Mouse (Mus musculus): ENCODE results near the gene Fxyd7. TPM values are rescaled to one million over a fixed set of nuclear protein-coding genes. Genes with fewer than 3 reads are reported as not detected.

Fxyd7 gene
- total RNA-seq, 2 experiments from 2014 or later: 326 to 365 TPM

DNA sequence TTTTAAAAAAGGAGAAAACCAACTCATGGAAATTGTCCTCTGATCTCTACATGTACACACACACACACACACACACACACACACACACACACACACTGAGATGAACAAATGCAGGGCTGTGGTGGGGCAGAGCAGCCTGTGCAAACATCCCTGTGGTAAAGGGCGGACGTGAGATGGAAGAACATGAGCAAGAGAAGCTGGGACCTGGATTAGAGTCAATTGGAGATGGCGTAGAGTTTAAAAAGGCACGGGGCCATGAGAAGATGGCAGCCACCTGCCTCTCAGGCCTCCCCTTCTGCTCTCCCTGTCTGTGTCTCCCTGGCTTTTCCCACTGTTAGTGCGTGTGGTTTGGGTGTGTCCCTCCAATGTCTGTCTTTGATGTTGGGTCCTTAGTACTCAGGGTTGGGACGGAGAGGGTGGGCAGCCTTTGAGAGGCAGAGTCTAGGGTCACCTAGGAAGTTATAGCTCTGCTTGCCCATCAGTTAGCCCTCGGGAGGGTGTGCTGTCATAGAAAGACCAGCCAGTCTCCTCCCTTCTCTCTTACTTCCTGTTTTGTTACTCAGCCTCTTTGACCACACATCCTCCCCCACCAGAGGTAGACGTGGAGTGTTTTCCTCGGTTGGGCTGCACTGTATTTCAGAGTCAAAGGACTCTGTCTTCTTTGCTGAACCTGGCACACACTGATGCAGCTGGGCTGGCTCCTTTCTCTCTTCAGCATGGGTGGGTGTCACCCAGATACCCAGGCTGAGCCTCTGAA is 17.7 kb downstream of the Fxyd7 start:
- intact Hi-C loops (cut with DNase I): no loop called here

DNA sequence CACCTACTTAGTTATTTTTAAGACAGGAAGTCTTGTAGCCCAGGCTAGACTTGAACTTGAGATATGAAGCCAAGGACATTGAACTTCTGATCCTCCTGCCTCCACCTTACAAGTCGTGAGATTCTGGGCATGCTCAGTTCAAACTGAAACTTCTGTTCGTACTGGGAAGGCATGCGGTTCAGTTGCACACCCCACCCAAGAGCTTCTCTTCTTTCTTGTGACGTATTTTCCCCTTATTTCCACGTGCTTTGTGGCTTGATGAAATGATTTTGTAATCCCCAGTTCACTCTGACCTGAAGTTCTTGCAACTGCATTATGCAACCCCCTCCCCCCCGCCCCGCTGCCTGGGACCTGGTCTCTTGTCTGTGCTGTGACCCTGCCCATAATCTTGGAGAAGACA is 19.5 kb downstream of the Fxyd7 start:
- intact Hi-C loops (cut with DNase I): no loop called here
- no peak for DNase-seq (ENCODE audit: low spot score in 2 of 2)

More for the DNA sequence above, 17.7 kb downstream of the Fxyd7 start:
- no peak for DNase-seq (ENCODE audit: low spot score in 2 of 2)

DNA sequence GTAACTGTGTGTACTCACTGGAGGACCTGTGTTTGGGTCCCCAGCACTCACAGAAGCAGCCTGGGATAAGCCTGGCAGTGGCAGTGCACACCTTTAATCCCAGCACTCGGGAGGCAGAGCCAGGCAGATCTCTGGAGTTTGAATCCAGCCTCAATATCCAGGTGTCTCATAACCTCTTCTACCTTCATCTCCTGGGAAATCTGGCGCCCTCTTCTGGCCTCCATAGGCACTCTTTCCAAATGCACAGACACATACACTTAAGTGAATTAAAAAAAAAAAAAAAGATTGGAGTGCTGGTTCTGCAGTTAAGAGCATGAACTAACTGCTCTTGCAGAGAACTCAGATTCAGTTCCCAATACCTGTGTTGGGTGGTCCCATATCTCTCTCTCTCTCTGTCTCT is 20.6 kb downstream of the Fxyd7 start:
- no peak for DNase-seq (ENCODE audit: low spot score in 2 of 2)
- intact Hi-C loops (cut with DNase I): no loop called here

DNA sequence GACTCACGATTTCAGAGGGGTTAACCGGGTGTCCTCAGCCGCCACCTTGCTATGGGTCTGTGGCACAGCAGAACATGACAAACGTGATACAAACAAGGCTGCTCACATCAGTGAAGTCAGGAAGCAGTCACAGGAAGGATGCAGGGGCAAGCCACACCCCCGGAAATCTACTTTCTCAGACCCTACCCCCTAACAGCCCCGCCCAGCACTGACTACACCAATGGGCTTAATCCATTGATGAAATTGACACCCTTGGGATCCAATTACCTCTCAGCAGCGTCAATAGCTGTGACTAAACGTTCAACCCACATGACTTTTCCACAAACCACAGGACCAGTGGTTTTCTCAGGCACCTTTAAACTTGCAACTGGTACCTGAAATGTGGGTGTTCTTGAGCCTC is 22.7 kb downstream of the Fxyd7 start:
- no peak for DNase-seq (ENCODE audit: low spot score in 2 of 2)
- intact Hi-C loops (cut with DNase I): no loop called here

DNA sequence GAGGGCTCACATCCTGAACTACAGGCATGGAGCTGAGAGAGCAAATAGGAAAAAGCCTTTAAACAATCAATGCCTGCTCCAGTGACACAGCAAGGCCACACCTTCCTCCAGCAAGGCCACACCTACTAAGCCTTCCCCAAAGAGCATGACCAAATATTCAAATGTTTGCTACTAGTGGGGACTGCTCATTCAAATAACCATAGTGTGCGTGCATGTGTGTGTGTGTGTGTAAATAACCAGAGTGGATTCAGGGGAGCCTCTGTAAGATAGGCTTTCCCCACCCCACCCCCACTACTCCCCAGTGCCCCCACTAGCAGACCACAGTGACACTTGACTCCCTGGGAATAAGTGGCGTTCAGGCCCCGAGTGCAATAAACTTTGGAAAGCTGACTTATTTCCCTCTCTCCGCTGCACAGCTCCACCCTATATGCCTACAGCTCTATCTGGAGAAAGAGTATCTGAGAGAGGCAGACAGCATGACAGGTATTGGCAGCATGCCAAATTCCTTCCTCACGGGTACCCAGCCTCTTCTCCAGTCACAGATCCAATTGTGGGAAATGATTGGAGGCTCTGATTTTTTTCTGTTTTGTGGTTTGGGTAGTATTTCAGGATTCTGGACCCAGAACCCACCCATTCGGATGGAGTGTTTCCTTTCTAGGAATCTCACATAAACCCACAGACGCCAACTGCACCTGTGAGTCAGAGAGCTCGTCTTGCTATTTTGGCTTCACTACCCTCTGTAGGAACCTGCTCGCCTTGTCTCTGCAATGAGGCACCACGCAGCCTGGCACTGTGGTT is 34.0 kb downstream of the Fxyd7 start:
- peak; percentile 73 to 84 for DNase-seq (ENCODE audit: low spot score in 2 of 2)
- intact Hi-C loops (cut with DNase I): loop anchor here (5.0 kb wide), 1 partner anchor 45 kb away; the partner anchor contains the start of genes Fam187b and Lsr

DNA sequence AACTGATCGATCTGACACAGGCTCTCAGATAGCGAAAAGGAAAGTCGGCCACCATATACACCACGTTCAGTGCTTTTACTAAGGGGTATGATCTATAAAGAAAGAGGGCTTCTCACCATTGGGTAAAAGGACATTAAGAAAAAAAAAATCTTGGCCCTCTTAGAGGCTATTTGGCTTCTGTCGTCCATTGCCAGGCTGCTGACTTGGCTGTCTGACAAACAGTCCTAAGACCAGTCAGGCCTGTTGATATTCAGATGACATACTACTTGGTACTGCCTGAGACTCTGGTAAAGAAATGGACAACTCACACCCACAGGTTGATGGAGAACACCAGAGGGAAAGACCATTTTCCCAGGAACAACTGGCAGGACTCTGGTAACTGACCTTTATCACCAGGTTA is 38.3 kb downstream of the Fxyd7 start:
- intact Hi-C loops (cut with DNase I): no loop called here
- no peak for DNase-seq (ENCODE audit: low spot score in 2 of 2)

DNA sequence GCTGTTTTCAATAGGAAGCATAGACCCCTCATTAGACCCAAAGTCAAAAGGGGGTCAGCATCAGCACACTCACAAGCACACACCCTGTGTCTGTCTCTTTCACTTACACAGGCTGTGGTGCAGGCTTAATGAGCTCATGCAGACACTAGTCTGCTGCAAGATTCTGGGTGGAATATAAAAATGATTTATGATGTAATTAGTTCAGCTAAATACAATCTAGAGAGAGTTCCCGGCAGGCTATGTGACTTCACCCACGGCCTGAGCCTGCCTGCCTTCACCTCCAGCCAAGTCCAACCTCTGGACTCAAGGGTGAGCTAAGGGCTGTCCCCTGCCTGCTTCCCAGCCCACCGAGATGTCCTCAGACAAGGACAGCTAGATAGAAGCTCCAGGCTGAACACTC is 42.4 kb downstream of the Fxyd7 start:
- no peak for DNase-seq (ENCODE audit: low spot score in 2 of 2)
- intact Hi-C loops (cut with DNase I): no loop called here

DNA sequence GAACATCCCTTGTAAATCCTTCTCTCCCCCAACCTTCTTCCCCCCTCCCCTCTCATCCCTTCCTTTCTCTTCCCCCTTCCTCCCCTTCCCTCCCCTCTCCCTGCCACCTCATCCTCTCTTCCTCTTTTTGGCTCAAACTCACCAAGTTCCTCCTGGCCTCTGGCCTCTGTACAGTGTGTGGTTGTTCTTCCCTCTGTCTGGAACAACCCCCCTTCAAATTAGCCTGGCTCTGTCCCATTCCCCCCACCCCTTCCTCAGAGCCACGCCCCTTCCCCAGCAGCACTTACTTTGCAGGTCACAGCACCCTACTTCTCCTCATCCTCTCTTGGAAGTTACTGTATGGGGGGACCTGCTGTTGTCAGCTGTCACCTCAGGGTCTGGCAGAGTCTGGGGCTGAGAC is 43.1 kb downstream of the Fxyd7 start:
- intact Hi-C loops (cut with DNase I): no loop called here
- no peak for DNase-seq (ENCODE audit: low spot score in 2 of 2)

DNA sequence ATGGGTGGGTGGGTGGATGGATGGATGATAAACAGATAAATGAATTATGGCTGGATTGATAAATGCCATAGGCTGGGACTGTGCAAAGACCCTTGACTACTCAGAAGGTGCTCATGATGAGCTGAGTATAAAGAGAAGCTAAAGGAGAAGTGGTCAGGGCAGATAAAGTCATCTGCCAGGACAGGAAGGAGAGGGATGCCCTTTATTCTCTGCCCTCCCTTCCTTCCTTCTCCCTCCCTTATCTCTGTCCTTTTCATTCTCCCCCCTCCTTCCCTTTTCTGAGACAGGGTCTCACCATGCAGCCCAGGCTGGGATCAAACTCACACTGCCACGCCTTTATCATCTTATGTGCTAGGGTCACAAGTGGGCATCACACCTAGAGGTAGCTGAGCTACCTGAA is 43.5 kb downstream of the Fxyd7 start:
- intact Hi-C loops (cut with DNase I): no loop called here
- no peak for DNase-seq (ENCODE audit: low spot score in 2 of 2)

DNA sequence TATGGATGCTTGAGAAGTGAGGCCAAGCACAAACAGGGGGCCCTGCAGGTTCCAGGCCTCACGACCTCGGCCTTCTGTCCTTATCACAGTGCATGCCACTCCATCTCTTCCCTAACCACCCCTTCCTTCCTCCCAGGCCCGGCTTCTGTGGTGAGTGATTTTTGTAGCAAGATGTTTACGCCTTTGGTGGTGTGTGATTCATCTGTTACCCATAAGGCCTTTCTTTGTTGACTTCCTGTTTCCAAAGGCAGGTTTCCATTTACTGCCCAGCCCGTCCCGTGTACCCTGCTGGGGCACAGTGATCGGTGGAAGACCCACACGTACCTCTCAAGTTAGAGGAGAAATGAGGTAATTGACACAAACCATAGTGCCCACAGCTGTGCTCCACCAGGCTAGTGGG is 48.6 kb downstream of the Fxyd7 start:
- DNase-seq (ENCODE audit: low spot score in 2 of 2): no peak

DNA sequence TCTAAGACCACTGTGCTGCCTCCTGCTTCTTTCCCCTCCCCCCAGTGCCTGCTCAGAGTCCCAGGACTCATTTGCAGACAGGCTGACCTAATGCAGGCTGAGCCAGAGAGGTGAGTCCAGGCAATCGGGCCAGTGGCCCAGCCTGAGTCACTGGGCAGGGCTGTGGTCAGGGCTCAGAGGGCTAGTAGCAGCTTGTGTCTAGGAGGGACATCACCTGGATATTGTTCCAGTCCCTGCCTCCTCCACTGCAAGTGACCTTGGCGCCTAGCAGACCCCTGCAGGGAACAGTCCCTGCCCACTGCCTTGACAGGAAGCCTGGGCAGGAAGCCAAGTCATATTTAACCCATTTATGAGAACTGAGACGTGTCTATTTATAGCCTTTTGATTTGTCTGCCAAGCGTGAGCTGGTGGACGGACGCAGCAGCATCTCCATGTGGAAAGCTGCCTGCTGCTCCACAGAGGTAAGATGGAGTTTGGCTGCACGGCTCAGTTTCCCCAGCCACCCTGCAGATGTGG is 50.7 kb downstream of the Fxyd7 start:
- DNase-seq (ENCODE audit: low spot score in 2 of 2): peak; percentile 51 to 67
- intact Hi-C loops (cut with DNase I): no loop called here

More for the DNA sequence above, 48.6 kb downstream of the Fxyd7 start:
- intact Hi-C loops (cut with DNase I): no loop called here

DNA sequence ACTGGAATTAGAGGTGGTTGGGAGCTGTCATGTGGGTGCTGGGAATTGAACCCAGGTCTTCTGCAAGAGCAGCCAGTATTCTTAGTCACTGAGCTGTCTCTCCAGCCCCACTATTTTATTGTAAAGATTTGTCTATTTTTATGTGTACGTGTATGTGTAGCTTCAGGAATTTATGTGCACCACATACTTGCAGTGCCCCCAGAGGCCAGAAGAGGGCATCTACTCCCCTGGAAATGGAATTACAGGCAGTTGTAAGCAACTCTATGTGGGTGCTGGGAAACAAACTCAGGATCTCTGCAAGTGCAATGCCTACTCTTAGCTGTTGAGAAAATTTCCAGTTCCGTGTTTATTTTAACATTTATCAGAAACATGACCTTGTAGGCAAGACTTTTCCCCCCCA is 54.8 kb downstream of the Fxyd7 start:
- intact Hi-C loops (cut with DNase I): no loop called here
- no peak for DNase-seq (ENCODE audit: low spot score in 2 of 2)

DNA sequence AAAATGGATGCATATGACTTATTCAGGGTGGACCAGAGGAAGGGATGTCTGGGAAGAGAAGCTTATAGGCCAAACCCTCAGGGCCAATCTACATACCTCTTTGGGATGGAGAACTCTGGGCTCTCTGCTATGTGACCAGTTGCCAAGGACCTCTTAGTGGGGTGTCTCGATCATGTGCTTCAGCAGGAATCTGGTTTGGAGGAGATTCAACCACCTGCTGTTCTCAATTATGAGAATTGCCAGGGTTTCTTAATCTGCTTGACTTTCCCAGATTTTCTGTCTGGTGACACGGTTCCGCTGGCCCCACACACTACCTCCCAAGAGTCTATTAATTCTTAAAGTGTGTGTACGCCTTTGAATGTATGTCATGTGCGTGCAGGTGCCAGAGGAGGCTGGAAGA is 57.3 kb downstream of the Fxyd7 start:
- intact Hi-C loops (cut with DNase I): no loop called here
- no peak for DNase-seq (ENCODE audit: low spot score in 2 of 2)

Small RNA genes within 50 kb of the gene (microRNA-seq; reads per million reads assigned to microRNA genes)
- gene Mir7050: 0 reads per million in 2 experiments

Other genes starting within 250 kb of the Fxyd7 start
- under 1 TPM in 1 of 2 experiments, not detected in 1; 0.17 TPM for gene Ffar2, start 227.7 kb downstream of the Fxyd7 start, total RNA-seq (2021)
- gene Ffar3, start 195.3 kb downstream of the Fxyd7 start, total RNA-seq (2021): under 1 TPM in 1 of 2 experiments, not detected in 1; 0.21 TPM
- gene Ffar1, start 189.9 kb downstream of the Fxyd7 start, total RNA-seq (2021): not detected
- gene Cd22, start 171.1 kb downstream of the Fxyd7 start, total RNA-seq (2021): not detected
- 100 to 1,000 TPM; 112 to 195 TPM for gene Mag, start 136.6 kb downstream of the Fxyd7 start, total RNA-seq (2021)
- gene Hamp2, start 126.8 kb downstream of the Fxyd7 start, total RNA-seq (2021): not detected
- not detected for gene Hamp, start 107.4 kb downstream of the Fxyd7 start, total RNA-seq (2021)
- 100 to 1,000 TPM; 113 to 115 TPM for gene Usf2, start 94.7 kb downstream of the Fxyd7 start, total RNA-seq (2021)
- 10 to 100 TPM; 11.9 to 13.0 TPM for gene Lsr, start 78.0 kb downstream of the Fxyd7 start, total RNA-seq (2021)
- under 1 TPM; 0.18 to 0.27 TPM for gene Fam187b, start 77.7 kb downstream of the Fxyd7 start, total RNA-seq (2021)
- 10 to 100 TPM; 36.3 to 37.2 TPM for gene Fxyd5, start 9.0 kb downstream of the Fxyd7 start, total RNA-seq (2021)
- 10 to 100 TPM; 46.1 to 47.7 TPM for gene Fxyd1, start 5.7 kb upstream of the Fxyd7 start, total RNA-seq (2021)
- 10 to 100 TPM; 16.2 to 17.5 TPM for gene Lgi4, start 7.9 kb upstream of the Fxyd7 start, total RNA-seq (2021)
- not detected for gene Fxyd3, start 25.2 kb upstream of the Fxyd7 start, total RNA-seq (2021)
- 1 to 10 TPM; 2.0 to 3.3 TPM for gene Hpn, start 63.8 kb upstream of the Fxyd7 start, total RNA-seq (2021)
- gene Scn1b, start 75.5 kb upstream of the Fxyd7 start, total RNA-seq (2021): 100 to 1,000 TPM; 359 to 374 TPM
- 100 to 1,000 TPM; 111 to 121 TPM for gene Gramd1a, start 104.4 kb upstream of the Fxyd7 start, total RNA-seq (2021)
- gene Scgb2b2, start 239.0 kb upstream of the Fxyd7 start, total RNA-seq (2021): not detected
- not detected for gene Scgb1b2, start 240.4 kb upstream of the Fxyd7 start, total RNA-seq (2021)